Mouse (Mus musculus) myocyte (in vitro differentiated cells): Measurements from ENCODE around the gene Rapgef5.

Experiments
- CEBPB ChIP-seq: IDR thresholded peaks from 2 replicates; pipeline ENCODE4 v1.6.1; 2011; ENCODE audit warnings: mild to moderate bottlenecking, moderate library complexity; ENCODE audit not compliant: poor library complexity, insufficient read depth, severe bottlenecking
- E2F4 ChIP-seq: IDR thresholded peaks from one replicate; pipeline ENCODE4 v1.6.1; 2011; ENCODE audit warnings: mild to moderate bottlenecking, control low read depth, moderate library complexity; ENCODE audit not compliant: insufficient read depth
- USF1 ChIP-seq: IDR thresholded peaks from one replicate; pipeline ENCODE4 v1.6.1; 2011; ENCODE audit warnings: low read depth, mild to moderate bottlenecking, control low read depth, moderate library complexity

DNA sequence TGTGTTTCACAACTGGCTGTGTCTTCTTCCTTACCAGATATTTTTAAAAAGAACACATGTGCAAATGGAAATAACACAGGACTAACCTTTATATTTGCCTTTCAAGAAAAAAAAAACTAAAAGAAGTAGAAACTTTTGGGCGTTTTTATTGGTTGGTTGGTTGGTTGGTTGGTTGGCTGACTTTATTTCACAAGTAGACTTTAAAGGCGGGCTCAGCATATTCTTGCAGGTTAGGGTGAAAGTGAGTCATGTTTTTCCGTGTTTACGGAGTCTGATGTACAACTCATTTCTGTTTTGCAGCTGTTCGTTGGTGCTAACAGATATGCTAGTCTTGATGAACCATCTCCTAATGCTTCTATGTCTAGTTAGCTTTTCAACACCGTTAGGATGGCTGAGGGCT is 196.2 kb downstream of the Rapgef5 start:
- no peak for TF ChIP-seq E2F4
- no peak for TF ChIP-seq CEBPB
- TF ChIP-seq USF1, result no peak
